Mouse (Mus musculus) stomach, embryonic 16.5 days (tissue): ENCODE data around the gene Gemin7. TPM values are rescaled to one million over a fixed set of nuclear protein-coding genes. Genes with fewer than 3 reads are reported as not detected.
A peak's percentile ranks its signal among the peaks of the same experiment; 100 is the strongest.
"Not testable (repeated sequence)": the region's sequence is repeated elsewhere in the genome, so short reads cannot be mapped to it uniquely, and the experiment has no call there.

Experiments
- ATAC-seq: fragments of 200-750 bp; cut with Nextera tagmentation; 2 replicates; pipeline ENCODE4 v1.8.0; 2017; ENCODE audit warnings: moderate number of reproducible peaks, moderate TSS enrichment; ENCODE audit not compliant: insufficient read depth, low FRiP score
- H3K27ac ChIP-seq: fragments of 300-500 bp; sonication (generic); 2 replicates; pipeline ENCODE4 v1.5.1; 2014; ENCODE audit warnings: low read length
- H3K27me3 ChIP-seq: fragments of 300-500 bp; sonication (generic); 2 replicates; pipeline ENCODE4 v1.6.1; 2014; ENCODE audit warnings: low read length, control low read depth, mixed read lengths; ENCODE audit not compliant: control insufficient read depth, insufficient read depth
- H3K36me3 ChIP-seq: fragments of 300-500 bp; sonication (generic); 2 replicates; pipeline ENCODE4 v1.6.1; 2014; ENCODE audit warnings: low read length; ENCODE audit not compliant: control insufficient read depth, insufficient read depth
- H3K4me1 ChIP-seq: fragments of 300-500 bp; sonication (generic); 2 replicates; pipeline ENCODE4 v1.6.1; 2014; ENCODE audit warnings: low read length, control low read depth, mixed read lengths; ENCODE audit not compliant: control insufficient read depth, insufficient read depth
- H3K4me2 ChIP-seq: fragments of 300-500 bp; sonication (generic); 2 replicates; pipeline ENCODE4 v1.6.1; 2014; ENCODE audit warnings: low read depth, low read length, mixed read lengths
- H3K4me3 ChIP-seq: fragments of 300-500 bp; sonication (generic); replicated peaks from 2 replicates; pipeline ENCODE4 v1.5.1; 2014; ENCODE audit warnings: mild to moderate bottlenecking, low read length
- H3K9ac ChIP-seq: fragments of 300-500 bp; sonication (generic); 2 replicates; pipeline ENCODE4 v1.6.1; 2014; ENCODE audit warnings: low read length
- H3K9me3 ChIP-seq: fragments of 300-500 bp; sonication (generic); replicated peaks from 2 replicates; pipeline ENCODE4 v1.6.1; 2016; ENCODE audit warnings: low read length, control low read depth; ENCODE audit not compliant: control insufficient read depth
- WGBS: fragments of 180-500 bp; shearing (Covaris S2); extraction: QIAGEN DNeasy Blood & Tissue Kit; methylation state at CpG from one replicate; pipeline ENCODE4 v1.1.7; 2014; 5-methylcytosine and 5-hydroxymethylcytosine counted together
- polyA plus RNA-seq: library from polyadenylated mRNA; unstranded; fragments of >200 nt; fragmentation: Nextera tagmentation; extraction: Ambion mirVana; gene quantifications from 2 replicates; pipeline ENCODE4 v1.2.1, GENCODE M21; 2015

The Gemin7 gene
- polyA plus RNA-seq, 1 experiment from 2014 or later, result 141 TPM

- Histone ChIP-seq H3K27me3 (no peaks in the 10 kb centered on the region), H3K27ac (no peak overlapping the region), H3K4me1 (peaks cover 15% of the 10 kb centered on the region), H3K36me3 (peaks cover 10% of the 10 kb centered on the region), H3K9ac (no peak overlapping the region), H3K4me2 (no peak overlapping the region), H3K9me3 (no peaks in the 10 kb centered on the region), H3K4me3 (no peak overlapping the region)
- WGBS, result 75% methylated on average over 5 of the region's 5 CpGs
- ATAC-seq, result no peak
These were observed 29.9 kb upstream of the Gemin7 start for GRCm38 (mm10) chr7:19607291-19607690.

GRCm38 (mm10) chr7:19604606-19605214 is 27.3 kb upstream of the Gemin7 start:
- not testable (repeated sequence) for H3K36me3 ChIP-seq, H3K27ac ChIP-seq, ATAC-seq, H3K27me3 ChIP-seq, H3K9ac ChIP-seq, H3K9me3 ChIP-seq
- H3K4me3 ChIP-seq, result peak overlapping the region; percentile 88
- H3K4me1 ChIP-seq, result peaks cover 15% of the 10 kb centered on the region
- WGBS, result 54% methylated on average over 10 of the region's 10 CpGs
- peak overlapping the region; percentile 75 for H3K4me2 ChIP-seq

- Histone ChIP-seq H3K36me3 (peaks cover 13% of the 10 kb centered on the region; the same call in 1 of the 2 replicates), H3K4me2 (peak within 1 kb of the TSS; percentile 75), H3K4me3 (peak within 1 kb of the TSS; percentile 88), H3K4me1 (peaks cover 15% of the 10 kb centered on the region), H3K27ac (peak within 1 kb of the TSS; percentile 78), H3K27me3 (no peaks in the 10 kb centered on the region), H3K9ac (peak within 1 kb of the TSS; percentile 94), H3K9me3 (no peaks in the 10 kb centered on the region)
- ATAC-seq, result peak; percentile 94
- 1% methylated on average over 57 of the region's 57 CpGs for WGBS
These were observed 26.6 kb upstream of the Gemin7 start, which contains the start of gene Clasrp for GRCm38 (mm10) chr7:19603849-19604605. Gene Clasrp (minus strand): TSS chr7:19604486.

DNA sequence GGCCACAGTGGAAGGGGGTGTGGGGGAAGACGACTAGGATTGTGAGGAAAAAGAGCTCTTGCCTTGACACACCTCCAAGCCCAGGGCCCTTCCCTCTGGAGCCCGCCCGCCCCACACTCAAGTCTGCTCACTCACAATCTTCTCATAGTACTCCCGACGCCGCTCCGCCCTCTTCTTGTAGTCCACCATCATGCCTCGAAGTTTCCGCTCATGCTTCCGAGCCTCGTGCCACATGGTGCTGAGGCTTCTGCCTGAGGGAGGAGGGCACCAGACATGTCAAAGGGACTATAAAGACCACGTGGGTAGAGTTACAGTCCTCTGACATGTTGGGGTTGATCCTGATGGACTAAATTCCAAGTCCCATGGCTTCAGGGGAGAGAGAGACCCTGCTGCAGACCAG is 25.7 kb upstream of the Gemin7 start:
- Histone ChIP-seq H3K27me3 (no peaks in the 10 kb centered on the region), H3K4me1 (peaks cover 15% of the 10 kb centered on the region), H3K4me3 (peak overlapping the region; percentile 88), H3K9me3 (no peaks in the 10 kb centered on the region), H3K36me3 (peaks cover 13% of the 10 kb centered on the region; the same call in 1 of the 2 replicates), H3K9ac (peak overlapping the region; percentile 94), H3K4me2 (peak overlapping the region; percentile 75), H3K27ac (no peak overlapping the region)
- no peak for ATAC-seq
- WGBS, result 75% methylated on average over 12 of the region's 12 CpGs

GRCm38 (mm10) chr7:19600562-19600961 is 23.2 kb upstream of the Gemin7 start:
- ATAC-seq, result no peak
- H3K36me3 ChIP-seq, result peaks cover 13% of the 10 kb centered on the region; the same call in 1 of the 2 replicates
- WGBS, result 63% methylated on average over 5 of the region's 5 CpGs

GRCm38 (mm10) chr7:19593061-19593730 is 15.8 kb upstream of the Gemin7 start:
- WGBS, result 84% methylated on average over 10 of the region's 10 CpGs
- Histone ChIP-seq H3K4me1 (no peaks in the 10 kb centered on the region), H3K27ac (no peak overlapping the region), H3K4me2 (no peak overlapping the region), H3K4me3 (no peak overlapping the region), H3K27me3 (no peaks in the 10 kb centered on the region), H3K36me3 (peaks cover 20% of the 10 kb centered on the region), H3K9me3 (no peaks in the 10 kb centered on the region), H3K9ac (no peak overlapping the region)
- no peak for ATAC-seq

More at GRCm38 (mm10) chr7:19600562-19600961, 23.2 kb upstream of the Gemin7 start:
- peaks cover 15% of the 10 kb centered on the region for H3K4me1 ChIP-seq
- no peak overlapping the region for H3K4me2 ChIP-seq
- H3K27me3 ChIP-seq, result no peaks in the 10 kb centered on the region
- no peaks in the 10 kb centered on the region for H3K9me3 ChIP-seq
- H3K27ac ChIP-seq, result no peak overlapping the region
- no peak overlapping the region; the same call in 1 of the 2 replicates for H3K9ac ChIP-seq
- no peak overlapping the region for H3K4me3 ChIP-seq

GRCm38 (mm10) chr7:19589917-19590316 is 12.5 kb upstream of the Gemin7 start:
- ATAC-seq, result peak; percentile 51; the same call in 1 of the 2 replicates
- Histone ChIP-seq H3K27me3 (no peaks in the 10 kb centered on the region), H3K4me3 (no peak overlapping the region), H3K36me3 (peaks cover 34% of the 10 kb centered on the region), H3K9me3 (no peaks in the 10 kb centered on the region), H3K4me2 (no peak overlapping the region), H3K27ac (no peak overlapping the region), H3K9ac (no peak overlapping the region), H3K4me1 (no peaks in the 10 kb centered on the region)
- 55% methylated on average over 3 of the region's 3 CpGs for whole genome bisulfite sequencing

- H3K4me3 ChIP-seq, result no peak overlapping the region
- 42% methylated on average over 3 of the region's 3 CpGs for whole genome bisulfite sequencing
- no peak for ATAC-seq
- peaks cover 40% of the 10 kb centered on the region for H3K36me3 ChIP-seq
- no peak overlapping the region for H3K9ac ChIP-seq
- no peak overlapping the region for H3K27ac ChIP-seq
- H3K9me3 ChIP-seq, result no peaks in the 10 kb centered on the region
- no peak overlapping the region for H3K4me2 ChIP-seq
- H3K4me1 ChIP-seq, result no peaks in the 10 kb centered on the region
- H3K27me3 ChIP-seq, result no peaks in the 10 kb centered on the region
These were observed 11.8 kb upstream of the Gemin7 start for GRCm38 (mm10) chr7:19589207-19589606.

DNA sequence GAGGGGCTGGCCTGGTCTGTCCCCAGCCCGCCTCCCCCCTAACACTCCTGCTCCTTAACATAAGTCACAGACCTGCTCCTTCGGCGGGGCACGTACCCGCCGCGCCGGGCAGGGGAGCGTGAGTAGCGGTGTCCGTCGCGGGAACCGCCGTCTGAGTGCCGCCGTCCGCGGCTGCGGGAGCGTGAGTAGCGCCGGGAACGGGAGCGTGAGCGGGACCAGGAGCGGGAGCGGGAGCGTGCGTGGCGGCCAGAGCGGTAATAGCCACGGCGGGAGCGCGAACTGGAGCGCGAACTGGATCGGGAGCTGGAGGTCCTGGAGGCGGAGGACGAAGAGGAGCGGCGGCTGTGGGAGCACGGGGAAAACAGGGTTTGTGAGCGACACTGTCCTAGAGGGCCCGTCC is 8.9 kb upstream of the Gemin7 start:
- H3K27ac ChIP-seq, result no peak overlapping the region

More for the DNA sequence above, 8.9 kb upstream of the Gemin7 start:
- H3K9ac ChIP-seq, result no peak overlapping the region
- H3K36me3 ChIP-seq, result peaks cover 52% of the 10 kb centered on the region
- 82% methylated on average over 46 of the region's 46 CpGs for WGBS
- no peaks in the 10 kb centered on the region for H3K27me3 ChIP-seq
- no peak for ATAC-seq
- H3K4me1 ChIP-seq, result no peaks in the 10 kb centered on the region
- no peak overlapping the region for H3K4me3 ChIP-seq
- no peak overlapping the region for H3K4me2 ChIP-seq
- no peaks in the 10 kb centered on the region for H3K9me3 ChIP-seq
